Mouse (Mus musculus) liver, postnatal 0 days (tissue): ENCODE measurements around the gene Gm5460.

Experiments used
- CTCF ChIP-seq: sonication (generic); IDR thresholded peaks from 2 replicates; pipeline ENCODE4 v1.5.1; 2016; ENCODE audit warnings: antibody characterized with exemption, low read depth
- EP300 ChIP-seq: IDR thresholded peaks from 2 replicates; pipeline ENCODE4 v1.6.1; 2016; ENCODE audit warnings: antibody characterized with exemption, low read depth, mild to moderate bottlenecking

DNA sequence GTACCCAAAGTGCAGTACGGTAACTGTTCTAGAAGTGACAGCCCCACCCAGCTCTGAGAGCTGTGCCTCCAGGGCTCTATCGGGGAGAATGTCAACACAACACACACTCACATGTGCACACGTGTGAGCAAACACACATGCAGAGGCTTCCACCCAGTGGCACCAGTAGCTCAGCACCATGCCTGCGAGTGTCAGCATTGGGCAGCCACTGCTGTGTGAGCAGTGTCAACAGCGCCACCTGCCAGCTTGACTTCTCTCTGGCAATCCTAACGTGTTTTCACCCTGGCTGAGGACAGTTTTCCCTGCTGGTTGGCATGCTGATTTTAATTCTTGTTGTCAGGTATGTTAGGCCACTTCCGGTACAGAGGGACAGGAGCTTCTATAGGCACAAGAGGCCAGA, 43.9 kb upstream of the Gm5460 start:
- TF ChIP-seq CTCF (peak; percentile 44), EP300 (no peak)
